Mouse (Mus musculus): Measurements from ENCODE around the gene Tmem176b. TPM values are rescaled to one million over a fixed set of nuclear protein-coding genes. Genes with fewer than 3 reads are reported as not detected.

Gene Tmem176b
- polyA plus RNA-seq, 1 experiment from 2014 or later, result 363 TPM

Other genes starting within 250 kb of the Tmem176b start
- gene Repin1, start 247.6 kb downstream of the Tmem176b start, polyA plus RNA-seq (2015; fragmentation: Nextera tagmentation; extraction: Ambion mirVana), result 43.8 and 47.3 TPM in 2 replicates
- gene Gm44965, start 247.6 kb downstream of the Tmem176b start, polyA plus RNA-seq (2015; fragmentation: Nextera tagmentation; extraction: Ambion mirVana), result not detected in 2 replicates
- gene Zfp775, start 239.4 kb downstream of the Tmem176b start, polyA plus RNA-seq (2015; fragmentation: Nextera tagmentation; extraction: Ambion mirVana), result 7.0 and 7.9 TPM in 2 replicates
- 3.0 and 3.1 TPM in 2 replicates for gene AI854703, start 214.7 kb downstream of the Tmem176b start, polyA plus RNA-seq (2015; fragmentation: Nextera tagmentation; extraction: Ambion mirVana)
- 3.3 and 3.8 TPM in 2 replicates for gene Gimap8, start 194.3 kb downstream of the Tmem176b start, polyA plus RNA-seq (2015; fragmentation: Nextera tagmentation; extraction: Ambion mirVana)
- gene Gimap9, start 165.4 kb downstream of the Tmem176b start, polyA plus RNA-seq (2015; fragmentation: Nextera tagmentation; extraction: Ambion mirVana), result 11.7 and 12.6 TPM in 2 replicates
- 69.5 and 72.5 TPM in 2 replicates for gene Gimap4, start 156.9 kb downstream of the Tmem176b start, polyA plus RNA-seq (2015; fragmentation: Nextera tagmentation; extraction: Ambion mirVana)
- 50.6 and 51.3 TPM in 2 replicates for gene Gimap6, start 133.3 kb downstream of the Tmem176b start, polyA plus RNA-seq (2015; fragmentation: Nextera tagmentation; extraction: Ambion mirVana)
- gene Gm28053, start 122.9 kb downstream of the Tmem176b start, polyA plus RNA-seq (2015; fragmentation: Nextera tagmentation; extraction: Ambion mirVana), result 2.7 and 3.3 TPM in 2 replicates
- not detected in 2 replicates for gene Gimap7, start 122.9 kb downstream of the Tmem176b start, polyA plus RNA-seq (2015; fragmentation: Nextera tagmentation; extraction: Ambion mirVana)
- 32.4 and 33.1 TPM in 2 replicates for gene Gimap1, start 102.4 kb downstream of the Tmem176b start, polyA plus RNA-seq (2015; fragmentation: Nextera tagmentation; extraction: Ambion mirVana)
- 16.4 and 16.5 TPM in 2 replicates for gene Gimap5, start 95.3 kb downstream of the Tmem176b start, polyA plus RNA-seq (2015; fragmentation: Nextera tagmentation; extraction: Ambion mirVana)
- gene Gimap3, start 70.6 kb downstream of the Tmem176b start, polyA plus RNA-seq (2015; fragmentation: Nextera tagmentation; extraction: Ambion mirVana), result 0.08 TPM in 1 of 2 replicates, not detected in the other
- gene Tmem176a, start 577 bp downstream of the Tmem176b start, polyA plus RNA-seq (2015; fragmentation: Nextera tagmentation; extraction: Ambion mirVana), result 148 and 153 TPM in 2 replicates
- 2.6 and 3.4 TPM in 2 replicates for gene Aoc1, start 31.4 kb upstream of the Tmem176b start, polyA plus RNA-seq (2015; fragmentation: Nextera tagmentation; extraction: Ambion mirVana)
- gene 1600015I10Rik, start 88.4 kb upstream of the Tmem176b start, polyA plus RNA-seq (2015; fragmentation: Nextera tagmentation; extraction: Ambion mirVana), result not detected in 2 replicates
- gene Doxl2, start 133.5 kb upstream of the Tmem176b start, polyA plus RNA-seq (2015; fragmentation: Nextera tagmentation; extraction: Ambion mirVana), result not detected in 2 replicates
- gene Svs1, start 145.4 kb upstream of the Tmem176b start, polyA plus RNA-seq (2015; fragmentation: Nextera tagmentation; extraction: Ambion mirVana), result not detected in 2 replicates
- gene Gpnmb, start 195.1 kb upstream of the Tmem176b start, polyA plus RNA-seq (2015; fragmentation: Nextera tagmentation; extraction: Ambion mirVana), result 0.38 and 1.1 TPM in 2 replicates
- gene Malsu1, start 232.3 kb upstream of the Tmem176b start, polyA plus RNA-seq (2015; fragmentation: Nextera tagmentation; extraction: Ambion mirVana), result 77.6 and 79.6 TPM in 2 replicates